Mouse (Mus musculus) left cerebral cortex, postnatal 36 days (tissue): ENCODE measurements at regions not wholly inside any gene's neighbourhood (a gene's known extent, or its start where the extent isn't known, plus 50 kb on each side); places are given as distances from the start of the nearest gene placed in this dataset.

Experiments
- DNase-seq, 2 experiments: peaks; one replicate each; pipeline ENCODE4 v3.0.0; 2021 to 2022; ENCODE audit warnings: low spot score in 2 of 2, mixed read lengths in 1 of 2
- intact Hi-C: fragments of 180-260 bp; cut with DNase I; formaldehyde crosslinking; loops from one replicate; pipeline ENCODE4 v1.15.1; 2025

GRCm38 (mm10) chr11:64253517-64254385, 174.5 kb upstream of the Cox10 start:
- intact Hi-C loops = no loop called here
- no peak for DNase-seq

- intact Hi-C loops = no loop called here
- no peak for DNase-seq
Measured at GRCm38 (mm10) chr11:64236873-64237272, 157.6 kb upstream of the Cox10 start.

DNA sequence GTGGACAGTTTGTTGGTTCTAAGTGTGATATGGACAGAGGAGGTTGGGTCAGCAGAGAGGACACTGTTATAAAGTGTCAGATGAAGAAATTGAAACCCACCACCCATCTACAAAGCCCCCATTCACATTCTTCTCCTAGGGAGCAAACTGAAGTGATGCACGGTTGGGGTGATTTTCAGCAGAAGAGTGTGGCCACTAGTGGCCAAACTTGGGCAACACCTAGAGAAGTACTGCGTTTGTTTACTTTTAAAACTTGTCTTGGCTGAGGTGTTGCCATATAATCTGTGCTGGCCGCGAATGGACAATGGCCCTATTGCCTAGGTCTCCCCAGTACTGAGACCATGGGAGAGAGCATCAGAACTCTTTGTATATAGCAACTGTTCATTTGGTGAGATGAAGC, 150.8 kb upstream of the Cox10 start:
- intact Hi-C loops = no loop called here
- DNase-seq = no peak

DNA sequence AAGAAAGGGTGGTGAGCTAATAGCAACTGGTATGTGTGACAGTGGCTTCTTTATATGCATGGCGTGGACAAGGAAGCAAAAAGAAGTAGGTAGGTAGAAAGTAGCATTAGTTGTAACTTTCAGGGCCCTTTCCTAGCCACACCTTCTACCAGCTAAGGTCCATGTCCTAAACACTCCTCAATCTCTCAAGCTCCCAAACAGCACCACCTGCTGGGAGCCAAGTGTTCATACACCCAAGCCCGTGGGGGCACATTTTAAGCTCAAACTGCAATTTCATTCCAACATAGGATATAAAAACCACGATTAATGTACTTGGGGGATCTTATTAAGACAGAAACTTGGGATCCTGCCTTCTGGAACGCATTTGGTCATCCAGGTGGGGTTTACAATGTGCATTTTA, 141.6 kb upstream of the Cox10 start:
- intact Hi-C loops = no loop called here
- DNase-seq = no peak

DNA sequence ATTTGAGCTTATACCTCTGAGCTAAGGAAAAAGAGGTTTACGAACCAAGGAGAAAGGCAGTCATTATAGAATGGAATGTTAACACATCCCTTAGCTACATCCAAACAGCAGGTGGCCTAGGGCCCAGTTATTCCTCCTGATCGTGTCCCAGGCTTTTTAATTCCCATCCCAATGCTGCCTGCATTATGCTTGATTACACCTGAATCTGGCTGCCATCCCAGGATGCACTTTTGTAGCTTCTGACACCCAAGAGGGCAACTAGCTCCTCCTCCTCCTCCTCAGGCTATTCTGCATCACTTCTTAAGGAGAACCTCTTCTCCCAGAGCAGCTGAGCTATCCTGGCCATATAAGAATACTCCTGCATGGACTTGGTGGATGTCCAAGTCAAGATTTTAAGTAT, 137.9 kb upstream of the Cox10 start:
- intact Hi-C loops = no loop called here
- no peak for DNase-seq

GRCm38 (mm10) chr11:64210916-64211315, 131.6 kb upstream of the Cox10 start:
- intact Hi-C loops = no loop called here
- no peak for DNase-seq

DNA sequence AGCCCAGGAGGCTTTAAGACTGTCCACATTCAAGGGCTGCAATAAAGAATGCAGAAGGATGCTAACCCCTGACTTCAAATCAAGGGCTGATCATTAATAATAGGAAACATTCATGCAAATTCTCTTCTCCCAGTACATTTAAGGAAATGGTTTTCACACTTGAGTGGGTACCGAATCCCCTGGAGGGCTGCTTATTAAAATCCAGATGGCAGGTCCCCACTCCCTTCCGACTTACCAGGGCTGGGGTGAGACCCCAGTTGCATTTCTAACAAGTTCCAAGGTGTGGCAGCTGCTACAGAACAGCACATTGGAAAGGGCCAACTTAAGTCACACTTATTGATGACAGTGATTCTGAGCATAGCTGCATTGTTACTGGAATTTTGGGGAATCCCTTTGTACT, 129.0 kb upstream of the Cox10 start:
- intact Hi-C loops = no loop called here
- no peak for DNase-seq

- DNase-seq = no peak
- intact Hi-C loops = no loop called here
Measured at GRCm38 (mm10) chr11:64207358-64207864, 128.1 kb upstream of the Cox10 start.

- intact Hi-C loops = no loop called here
- no peak for DNase-seq
Measured at GRCm38 (mm10) chr11:64206155-64206554, 126.9 kb upstream of the Cox10 start.

GRCm38 (mm10) chr11:64205069-64205468, 125.8 kb upstream of the Cox10 start:
- DNase-seq = no peak
- intact Hi-C loops = no loop called here

- no peak for DNase-seq
- intact Hi-C loops = no loop called here
Measured at GRCm38 (mm10) chr11:64204305-64204704, 125.0 kb upstream of the Cox10 start.

- no peak for DNase-seq
- intact Hi-C loops = no loop called here
Measured at GRCm38 (mm10) chr11:64200874-64201273, 121.6 kb upstream of the Cox10 start.

GRCm38 (mm10) chr11:64195272-64195671, 116.0 kb upstream of the Cox10 start:
- intact Hi-C loops = no loop called here
- no peak for DNase-seq

- no peak for DNase-seq
- intact Hi-C loops = no loop called here
Measured at GRCm38 (mm10) chr11:64188701-64189100, 109.4 kb upstream of the Cox10 start.

DNA sequence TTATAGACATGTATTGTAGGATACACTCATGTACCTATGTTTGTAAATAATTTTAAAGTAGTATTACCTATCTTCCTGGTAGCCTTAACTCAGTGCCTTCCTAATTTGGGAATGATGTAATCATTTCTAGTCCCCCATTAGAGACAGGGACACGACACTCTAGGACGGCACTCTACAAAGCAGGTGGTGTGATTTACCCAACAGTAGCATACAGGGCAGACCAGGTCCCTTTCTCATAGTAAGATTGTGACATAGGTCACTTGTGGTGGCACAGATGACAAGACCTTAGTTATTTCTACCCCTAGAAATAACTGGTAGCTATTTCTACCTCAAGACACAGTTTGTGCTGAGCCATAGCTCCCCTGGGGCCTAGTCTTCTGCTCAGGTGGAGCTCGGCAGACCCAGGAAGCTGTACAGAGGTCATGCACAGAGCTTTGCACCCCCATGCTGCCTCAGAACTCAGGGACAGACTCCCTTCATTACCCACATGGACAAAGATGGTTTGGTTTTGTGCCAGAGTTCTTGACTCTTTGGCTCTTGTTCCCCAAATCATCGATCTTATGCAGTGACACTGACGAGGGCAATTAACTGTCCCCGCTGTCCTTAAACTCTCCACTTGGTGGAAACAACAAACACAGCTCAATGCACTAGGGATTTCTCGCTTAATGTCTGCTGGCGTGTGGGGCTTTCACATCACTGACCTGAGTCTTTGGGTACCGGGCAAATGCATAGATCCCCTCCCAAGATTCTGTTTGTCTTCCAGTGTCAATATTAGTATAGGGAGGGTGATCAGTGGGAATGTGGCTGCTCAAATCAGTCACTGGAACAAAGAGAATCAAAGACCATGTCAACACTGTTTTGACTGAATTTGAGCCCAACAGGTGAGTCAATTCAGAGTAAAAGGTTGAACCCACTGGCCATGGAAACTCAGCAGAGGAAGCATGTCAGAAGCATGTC, 108.5 kb upstream of the Cox10 start:
- intact Hi-C loops = no loop called here
- DNase-seq = no peak

- DNase-seq = no peak
- intact Hi-C loops = no loop called here
Measured at GRCm38 (mm10) chr11:64187007-64187406, 107.7 kb upstream of the Cox10 start.

DNA sequence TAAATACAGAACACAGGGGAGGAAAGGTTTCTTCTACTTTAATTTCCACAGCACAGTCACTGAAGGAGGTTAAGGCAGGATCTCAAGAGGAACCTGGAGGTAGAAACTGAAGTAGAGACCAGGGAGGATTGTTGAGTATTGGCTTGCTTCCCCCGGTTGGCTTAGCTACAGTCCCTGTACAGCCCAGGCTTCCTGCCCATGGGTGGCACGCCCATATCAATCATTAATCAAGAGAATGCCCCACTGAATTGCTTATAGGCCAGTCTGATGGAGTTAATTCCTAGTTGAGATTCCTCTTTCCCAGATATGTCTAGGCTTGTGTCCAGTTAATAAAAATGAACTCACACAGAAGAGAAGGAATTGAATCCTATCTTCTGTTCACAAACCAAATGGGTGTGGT, 107.3 kb upstream of the Cox10 start:
- DNase-seq = no peak
- intact Hi-C loops = no loop called here

DNA sequence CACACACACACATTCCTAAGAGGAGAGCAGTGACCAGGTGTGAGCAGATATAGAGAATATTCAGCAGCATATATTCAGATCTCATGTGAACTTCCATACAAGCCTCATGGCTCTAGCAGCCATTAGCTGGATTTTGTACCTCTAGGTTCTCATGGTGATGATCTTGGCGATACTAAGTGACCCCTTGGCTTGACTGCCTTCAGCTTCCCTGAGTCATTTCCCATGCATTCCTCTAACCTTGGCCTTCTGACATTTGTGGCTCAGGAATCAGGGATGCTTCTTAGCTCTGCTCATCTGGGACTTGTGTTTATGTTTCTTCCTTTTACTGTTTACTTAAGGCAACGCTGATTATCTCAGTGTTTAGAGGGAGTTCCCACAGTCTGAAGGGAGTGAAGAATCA, 100.8 kb upstream of the Cox10 start:
- no peak for DNase-seq
- intact Hi-C loops = no loop called here

DNA sequence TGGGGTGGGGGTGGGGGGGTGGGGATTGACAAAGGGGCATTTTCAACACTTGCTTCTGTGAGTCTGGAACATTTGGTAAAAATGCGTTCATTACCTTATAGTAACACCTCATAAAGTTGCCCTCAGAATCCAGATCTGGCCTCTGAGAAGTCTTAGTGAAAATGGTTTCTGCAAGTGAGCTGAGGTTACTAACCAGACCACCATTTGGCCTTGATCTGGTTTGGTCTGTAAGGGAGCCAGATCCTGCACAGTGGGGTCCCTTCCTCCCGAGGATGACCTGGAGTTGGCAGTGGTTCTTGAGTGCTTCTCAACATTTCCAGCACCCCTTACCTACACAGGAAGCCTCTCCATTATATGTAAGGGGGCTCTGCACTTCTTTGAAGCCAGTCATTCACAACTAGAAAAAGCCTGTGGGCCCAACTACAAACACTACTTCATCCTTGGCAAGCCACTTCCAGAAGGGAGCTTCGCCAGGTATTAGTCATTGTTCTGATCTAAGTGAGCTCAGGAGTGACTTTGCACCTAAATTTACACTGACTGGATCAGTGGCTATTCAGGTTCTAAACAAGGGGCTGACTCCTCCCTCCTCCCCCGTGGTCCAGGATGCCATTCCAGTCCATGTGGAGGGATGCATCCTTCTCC, 94.3 kb upstream of the Cox10 start:
- intact Hi-C loops = no loop called here
- DNase-seq = no peak

DNA sequence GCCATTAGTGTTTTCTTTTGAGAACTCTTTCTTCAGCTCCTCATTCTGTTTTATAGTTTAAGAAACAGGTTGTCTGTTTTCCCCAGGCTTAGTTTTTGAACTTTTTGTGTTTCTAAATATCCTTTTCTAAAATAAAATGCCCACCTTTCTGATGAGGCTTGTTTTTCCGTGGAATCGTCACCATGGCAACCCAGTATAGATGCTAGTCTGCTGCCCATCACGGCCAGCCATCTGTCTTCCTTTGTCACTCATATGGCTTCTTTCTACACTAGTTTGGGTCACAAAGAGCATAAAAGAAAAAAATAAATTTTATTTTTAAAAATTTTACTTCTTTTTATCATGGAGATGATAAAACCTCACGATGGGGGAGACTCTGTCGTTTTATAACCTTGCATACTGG, 93.7 kb upstream of the Cox10 start:
- no peak for DNase-seq
- intact Hi-C loops = no loop called here
